Mouse (Mus musculus): ENCODE data around the gene Tbck.

GRCm38 (mm10) chr3:132884459-132884858 lies 200.5 kb downstream of the Tbck start:
- TF ChIP-seq POLR2AphosphoS2 (IDR thresholded peaks at IDR 0.05; ENCODE audit: insufficient read length, low read depth), result no peak
- no peak for TF ChIP-seq MAX (IDR thresholded peaks at IDR 0.05; ENCODE audit: low read depth)
- TF ChIP-seq POLR2A (IDR thresholded peaks at IDR 0.05; ENCODE audit: insufficient read length, low read depth), result no peak
- no peak for TF ChIP-seq MYOD1 (IDR thresholded peaks at IDR 0.05; ENCODE audit: control insufficient read depth in 1 of 3, insufficient read length in 2 of 3, low read depth in 2 of 3)
